Mouse (Mus musculus) adipocyte (in vitro differentiated cells): ENCODE measurements at regions not wholly inside any gene's neighbourhood (a gene's known extent, or its start where the extent isn't known, plus 50 kb on each side); places are given as distances from the start of the nearest gene placed in this dataset.
A peak's percentile ranks its signal among the peaks of the same experiment; 100 is the strongest.

Experiments
- DNase-seq: peaks from one replicate; pipeline ENCODE4 v3.0.0-alpha.2; 2016; ENCODE audit warnings: low spot score

GRCm38 (mm10) chr12:54314153-54314552 is 110.5 kb upstream of the Egln3 start:
- DNase-seq, result no peak

GRCm38 (mm10) chr12:54313211-54313845 is 109.7 kb upstream of the Egln3 start:
- DNase-seq, result no peak

GRCm38 (mm10) chr12:54312522-54313210 is 109.0 kb upstream of the Egln3 start:
- no peak for DNase-seq

- no peak for DNase-seq
Observed at GRCm38 (mm10) chr12:54311896-54312521, 108.3 kb upstream of the Egln3 start.

GRCm38 (mm10) chr12:54309874-54310273 is 106.2 kb upstream of the Egln3 start:
- DNase-seq, result no peak

DNA sequence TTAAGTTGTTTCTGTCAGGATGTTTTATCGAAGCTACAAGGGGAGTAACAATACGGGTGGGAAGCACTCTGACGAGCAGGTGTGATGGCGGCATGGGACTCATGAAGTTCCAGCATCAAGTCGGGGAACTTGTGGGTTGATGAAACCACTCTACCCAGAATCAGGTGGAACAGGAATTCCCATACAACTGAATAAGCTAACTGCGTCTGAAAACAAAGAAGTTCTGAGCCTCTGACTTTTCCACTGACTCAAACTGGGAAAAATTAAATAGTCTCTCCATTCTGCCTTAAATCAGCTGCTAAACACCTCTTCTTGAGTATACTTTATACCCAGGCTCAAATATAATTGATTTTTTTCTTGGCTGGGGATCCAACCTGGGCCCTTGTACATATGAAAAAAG is 105.6 kb upstream of the Egln3 start:
- no peak for DNase-seq

DNA sequence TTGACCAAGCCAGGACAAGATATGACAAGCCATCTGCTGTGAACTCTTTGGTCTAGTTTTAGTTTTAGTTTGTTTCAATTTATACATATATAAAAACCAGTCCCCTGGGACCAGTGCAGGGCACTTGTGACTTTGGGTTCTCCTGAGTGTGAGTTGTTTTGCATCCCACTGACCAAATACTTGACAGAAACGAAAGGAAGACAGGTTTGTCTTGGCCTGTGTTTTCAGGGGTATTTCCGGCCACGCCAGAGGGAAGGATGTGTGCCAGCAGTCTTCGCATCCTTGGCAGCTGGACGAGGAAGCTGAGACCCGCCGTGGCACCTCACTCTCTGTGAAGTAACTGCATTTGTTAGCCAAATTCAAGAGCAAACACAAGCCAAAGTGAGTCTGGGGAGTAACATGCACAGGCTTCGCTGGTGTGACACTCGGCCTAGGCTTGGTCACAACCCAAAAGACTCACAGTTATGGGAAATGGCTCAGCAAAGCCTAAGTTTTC is 101.5 kb upstream of the Egln3 start:
- no peak for DNase-seq

DNA sequence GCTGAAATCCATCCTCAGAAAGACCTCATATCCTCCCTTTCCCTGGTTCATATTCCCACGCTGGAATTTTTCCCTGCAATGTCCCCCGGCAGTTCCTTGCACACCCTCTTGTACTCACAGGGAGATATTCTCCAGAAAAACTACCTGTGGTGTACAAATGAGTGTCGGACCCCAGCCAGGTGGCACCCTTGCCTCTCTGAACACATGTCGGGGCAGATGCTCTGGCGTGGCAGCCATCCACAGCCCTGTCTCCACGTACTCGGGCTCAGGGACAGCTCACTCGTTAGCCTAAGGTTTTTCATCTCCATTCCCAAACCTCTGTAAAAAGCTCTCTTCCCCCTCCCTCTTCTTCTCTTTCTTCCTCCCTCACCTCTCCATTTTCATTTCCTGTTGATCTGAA is 100.1 kb upstream of the Egln3 start:
- DNase-seq, result no peak

GRCm38 (mm10) chr12:54299506-54299905 is 95.8 kb upstream of the Egln3 start:
- no peak for DNase-seq

GRCm38 (mm10) chr12:54293248-54293647 is 89.6 kb upstream of the Egln3 start:
- DNase-seq, result no peak

- no peak for DNase-seq
Observed at GRCm38 (mm10) chr12:54290311-54290710, 86.7 kb upstream of the Egln3 start.

DNA sequence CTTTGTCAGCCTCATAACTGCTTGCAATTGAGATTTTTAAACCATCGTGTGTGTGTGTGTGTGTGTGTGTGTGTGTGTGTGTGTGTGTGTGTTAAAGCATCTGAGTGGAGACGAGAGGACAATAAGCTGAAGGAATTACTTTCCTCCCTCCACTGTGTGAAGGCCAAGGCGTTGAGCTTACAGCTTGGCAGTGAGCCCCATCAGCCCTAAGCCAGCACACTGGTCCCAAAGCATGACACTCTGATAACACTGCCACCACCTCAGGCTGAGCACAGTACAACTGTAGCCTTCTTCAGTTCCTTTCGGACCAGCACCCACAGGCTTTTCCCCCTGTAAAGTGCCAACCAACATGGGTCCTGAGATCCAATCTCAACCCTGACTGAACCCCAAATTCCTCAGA is 85.1 kb upstream of the Egln3 start:
- no peak for DNase-seq

DNA sequence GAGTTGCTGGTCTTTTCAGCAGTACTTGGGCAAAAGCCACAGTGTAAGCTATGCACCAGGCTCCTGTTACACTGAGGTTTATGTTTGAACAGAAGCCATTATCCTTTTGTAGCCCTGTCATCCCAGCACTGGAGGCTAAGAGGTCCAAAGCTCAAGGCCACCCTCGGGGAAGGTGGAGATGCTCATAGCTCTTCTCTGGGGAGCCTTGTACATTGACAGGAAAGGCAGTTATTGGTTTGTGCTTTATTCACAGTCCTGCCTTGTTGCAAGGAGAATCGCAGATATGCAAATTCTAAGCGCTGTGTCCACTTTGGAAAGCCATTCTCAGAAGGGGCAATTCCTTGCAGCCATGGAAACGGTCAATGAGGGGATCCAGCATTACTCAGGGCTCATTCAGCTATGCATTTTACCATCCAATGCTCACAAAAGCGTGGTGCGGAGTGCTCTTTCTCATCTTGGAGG is 84.4 kb upstream of the Egln3 start:
- no peak for DNase-seq

DNA sequence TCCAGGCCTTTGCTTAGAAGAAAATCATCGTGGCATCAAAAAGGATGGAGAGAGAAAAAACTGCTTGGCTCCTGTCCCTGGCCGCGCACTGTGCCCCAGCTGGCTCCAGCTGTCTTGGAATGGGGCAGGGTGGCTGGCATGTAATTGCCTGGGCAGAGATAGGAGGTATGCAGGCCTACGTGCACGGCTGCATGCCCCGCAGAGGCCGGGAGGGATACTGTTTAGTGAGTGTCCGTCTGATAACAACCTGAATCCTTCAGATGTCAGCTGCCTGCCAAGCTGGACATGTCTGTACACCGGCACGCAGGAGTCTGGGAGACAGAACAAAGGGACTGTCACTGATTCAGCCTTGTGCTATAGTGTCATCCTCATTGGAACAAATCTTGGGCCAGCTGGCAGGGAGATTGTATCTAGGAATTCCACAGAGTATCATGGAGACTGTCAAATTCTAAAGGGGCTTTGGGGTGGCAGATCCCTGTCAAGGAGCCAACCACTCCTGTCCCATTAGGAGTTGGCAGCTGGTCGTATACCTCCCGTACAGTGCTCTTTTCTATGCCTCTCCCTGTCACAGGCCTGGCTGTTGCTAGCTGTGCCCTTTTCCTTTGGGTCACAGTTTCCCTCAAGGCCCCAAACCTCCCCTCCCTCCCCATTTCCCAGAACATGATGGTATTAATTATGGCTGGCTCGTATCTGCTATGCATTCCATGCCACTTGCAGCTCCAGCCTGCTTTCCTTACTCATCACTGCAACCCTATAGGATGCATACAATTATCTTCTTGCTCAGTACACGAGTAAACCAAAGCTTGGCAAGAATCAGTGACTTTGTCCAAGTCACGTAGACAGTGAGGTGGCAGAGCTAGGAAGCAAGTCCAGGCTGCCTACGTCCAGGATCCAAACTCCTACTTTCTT is 83.5 kb upstream of the Egln3 start:
- DNase-seq, result peak; percentile 51

DNA sequence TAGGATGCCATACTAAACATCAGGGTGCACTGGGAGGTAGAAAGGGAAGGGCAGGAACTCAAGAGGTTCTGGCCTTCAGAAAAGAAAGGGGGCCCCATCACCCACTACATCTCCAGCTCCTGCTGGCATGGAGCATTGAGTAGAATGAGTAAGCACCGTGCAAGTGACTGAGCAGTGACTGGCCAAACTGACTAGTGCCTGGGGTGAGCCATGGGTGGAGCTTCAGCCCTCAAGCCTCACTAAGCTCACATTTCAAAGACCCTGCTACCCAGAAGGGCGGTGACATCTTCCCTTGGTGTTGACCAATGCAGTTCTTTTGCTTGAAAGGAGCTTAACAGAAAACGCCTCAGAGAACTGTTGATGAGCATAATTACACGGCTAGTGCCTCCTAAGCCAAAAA is 80.0 kb upstream of the Egln3 start:
- DNase-seq, result no peak

DNA sequence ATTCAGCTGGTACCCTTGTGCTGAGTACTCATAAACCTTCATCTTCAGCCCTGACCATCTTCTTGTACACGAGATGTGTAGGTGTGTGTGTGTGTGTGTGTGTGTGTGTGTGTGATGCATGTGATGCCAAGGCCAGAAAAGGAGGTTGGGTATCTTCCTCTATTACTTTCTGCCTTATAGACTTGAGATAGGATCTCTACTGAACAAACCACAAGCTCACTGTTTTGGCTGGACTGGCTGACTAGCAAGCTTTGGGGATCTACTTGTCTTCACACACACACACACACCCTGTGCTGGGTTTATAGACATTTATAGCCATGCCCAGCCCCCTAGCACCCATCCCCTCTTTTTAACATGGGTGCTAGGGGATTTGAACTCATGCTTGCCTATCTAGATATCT is 79.4 kb upstream of the Egln3 start:
- no peak for DNase-seq

DNA sequence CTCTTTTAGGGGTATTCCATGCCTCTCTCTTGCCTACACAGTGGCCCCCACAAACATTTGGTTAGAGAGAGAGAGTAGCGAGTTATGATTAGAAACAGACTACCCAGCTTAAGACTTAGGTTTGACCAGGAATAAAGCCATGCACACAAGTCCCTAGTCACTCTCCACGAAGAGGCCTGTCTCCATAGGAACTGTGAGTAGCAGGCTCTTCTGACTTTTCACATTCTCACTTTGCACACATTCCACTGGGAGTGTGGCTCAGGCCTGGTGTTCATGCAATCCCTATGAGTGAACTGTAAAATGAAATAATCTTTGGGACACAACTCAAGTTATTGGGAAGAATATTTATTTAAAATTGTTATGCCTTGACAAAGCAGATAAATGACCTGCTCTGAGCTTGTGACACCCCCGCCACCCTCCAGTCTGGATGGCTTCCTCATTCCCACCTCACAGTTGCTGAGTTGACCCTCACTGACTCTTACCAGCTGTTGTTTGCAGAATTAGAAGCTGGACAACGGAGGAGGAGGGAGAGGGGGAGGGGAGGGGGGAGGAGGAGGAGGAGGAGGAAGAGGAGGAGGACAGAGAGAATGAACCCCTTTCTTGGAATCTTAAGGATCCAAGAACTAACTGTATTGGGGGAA is 78.7 kb upstream of the Egln3 start:
- DNase-seq, result peak; percentile 12

DNA sequence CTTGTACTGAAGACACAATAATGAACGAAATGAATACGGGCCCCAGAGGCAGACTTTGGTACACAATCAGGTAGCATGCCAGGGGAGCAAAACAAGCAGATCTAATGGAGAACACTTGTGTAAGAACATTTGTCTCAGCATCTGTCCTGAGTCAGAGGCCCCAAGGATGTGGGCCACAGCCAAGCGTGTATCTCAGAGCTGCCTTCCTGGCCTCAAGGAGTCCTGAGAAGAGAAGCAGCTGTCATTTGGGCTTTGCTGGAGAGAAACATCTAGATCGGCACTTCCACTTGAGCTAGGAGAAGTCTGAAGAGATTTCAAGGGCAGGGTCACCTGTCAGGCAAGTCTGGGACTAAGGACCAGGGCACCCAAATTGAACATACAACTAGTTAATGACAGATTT is 76.8 kb upstream of the Egln3 start:
- no peak for DNase-seq

DNA sequence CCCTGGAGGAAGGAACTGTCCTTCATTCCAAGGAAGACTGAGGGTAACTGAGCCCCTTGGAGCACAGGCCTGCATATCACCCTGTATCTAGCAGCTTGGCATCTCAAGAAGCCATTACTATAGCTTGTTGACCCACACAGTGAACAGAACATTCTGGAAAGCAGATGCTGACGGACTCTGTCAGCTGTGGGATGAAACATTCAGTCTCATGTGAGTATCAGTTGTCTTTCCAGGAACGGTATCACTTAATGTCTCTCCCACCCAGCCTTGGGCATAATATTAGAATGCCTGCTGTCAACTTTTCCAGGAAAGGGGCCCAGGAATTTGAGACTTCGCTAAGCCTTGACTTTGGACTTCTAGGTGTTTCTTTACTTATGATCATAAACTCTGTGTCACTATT is 76.3 kb upstream of the Egln3 start:
- DNase-seq, result no peak

DNA sequence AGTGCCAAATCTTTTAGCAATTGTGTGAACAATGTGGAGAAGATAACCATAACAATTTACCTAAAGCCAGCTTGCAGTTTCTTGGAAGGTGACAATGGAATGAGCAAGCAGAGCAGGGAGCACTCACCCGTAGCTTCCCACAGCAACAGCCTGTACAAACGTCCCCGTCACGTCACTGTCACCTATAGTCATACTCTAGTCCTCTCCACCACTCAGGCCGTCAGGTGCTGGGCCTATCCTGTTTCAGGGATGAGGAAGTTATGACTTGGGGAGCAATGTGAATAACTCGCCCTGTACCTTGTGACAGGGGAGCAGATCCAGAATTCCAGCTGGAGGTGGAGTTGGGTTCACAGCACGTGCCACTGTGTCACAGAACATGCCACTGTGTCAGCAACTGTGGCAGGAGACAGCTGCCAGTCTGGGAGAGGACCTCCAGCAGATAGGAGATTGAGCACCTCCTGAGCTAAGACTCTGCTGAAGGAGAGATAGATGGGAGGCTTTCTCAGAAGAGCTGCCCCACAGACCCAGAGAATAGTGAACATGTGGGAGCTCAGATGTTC is 73.4 kb upstream of the Egln3 start:
- DNase-seq, result no peak

DNA sequence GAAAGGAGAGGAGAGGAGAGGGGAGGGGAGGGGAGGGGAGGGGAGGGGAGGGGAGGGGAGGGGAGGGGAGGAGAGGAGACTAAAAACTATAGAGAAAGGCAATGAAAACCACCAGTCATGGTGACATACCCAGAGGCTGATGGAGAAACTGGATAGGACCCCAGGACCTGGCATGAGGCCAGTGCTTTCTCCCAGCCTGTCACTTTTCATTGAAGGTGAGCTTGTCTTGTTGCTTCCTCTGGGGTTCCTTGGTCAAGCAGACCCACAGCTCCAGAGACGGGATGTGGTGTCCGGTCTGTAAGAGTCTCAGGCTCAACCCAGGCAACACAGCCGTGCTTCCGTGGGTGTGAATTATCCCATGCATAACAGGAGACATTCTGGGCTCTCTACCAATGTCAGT is 69.8 kb upstream of the Egln3 start:
- DNase-seq, result no peak
